Mouse (Mus musculus) lung, adult 2 months (tissue): ENCODE measurements around the gene Tfcp2l1.

Experiments
- CTCF ChIP-seq: fragments of 200-500 bp; IDR thresholded peaks from 2 replicates; pipeline ENCODE4 v1.5.1; 2011; ENCODE audit warnings: mild to moderate bottlenecking, low read length, control low read depth; ENCODE audit not compliant: insufficient read depth
- POLR2A ChIP-seq: fragments of 200-500 bp; IDR thresholded peaks from 2 replicates; pipeline ENCODE4 v1.6.1; 2011; ENCODE audit warnings: low read depth, mild to moderate bottlenecking, control low read depth, low read length, borderline replicate concordance; ENCODE audit errors: extremely low read depth

DNA sequence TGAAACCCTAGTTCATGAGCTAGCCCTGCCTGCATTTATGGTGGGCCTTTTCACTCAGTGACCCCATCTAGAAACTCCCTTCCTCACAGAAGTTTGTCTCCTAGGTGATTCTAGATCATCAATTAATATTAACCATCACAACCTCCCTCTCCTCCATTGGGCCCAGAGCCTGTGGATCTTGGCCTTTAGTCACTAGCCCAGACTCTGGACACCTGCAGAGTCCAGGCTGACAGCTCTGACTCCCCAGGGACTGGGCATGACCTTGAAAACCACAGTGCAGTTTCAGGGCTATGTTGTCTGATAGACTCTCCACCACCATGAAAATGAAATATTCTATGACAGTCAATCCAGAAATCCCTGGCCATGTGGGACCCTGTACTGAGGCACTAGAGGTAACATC, 39.8 kb downstream of the Tfcp2l1 start:
- TF ChIP-seq CTCF (no peak), POLR2A (no peak)
